Mouse (Mus musculus) MEL (cell line): ENCODE results near the gene Crip2. TPM values are rescaled to one million over a fixed set of nuclear protein-coding genes. Genes with fewer than 3 reads are reported as not detected.

Source experiments
- DNase-seq: peaks from one replicate; pipeline ENCODE4 v3.0.0; 2011; ENCODE audit warnings: low read depth, low spot score
- H3K27ac ChIP-seq: 2 replicates; pipeline ENCODE4 v1.5.1; 2012; ENCODE audit warnings: low read depth, mild to moderate bottlenecking, control low read depth, low read length, moderate library complexity; ENCODE audit not compliant: control insufficient read depth
- H3K27me3 ChIP-seq, 2 experiments: fragments of 150-350 bp in 1 of 2; sonication (generic) in 1 of 2; 2 replicates each; pipeline ENCODE4 v1.6.1; 2012; ENCODE audit warnings: low read length in 2 of 2, mild to moderate bottlenecking in 2 of 2, improper control_type of control experiment in 1 of 2, moderate library complexity in 1 of 2; ENCODE audit not compliant: insufficient read depth in 2 of 2, control insufficient read depth in 1 of 2
- H3K36me3 ChIP-seq, 2 experiments: 2 replicates each; pipeline ENCODE4 v1.6.1; 2012 to 2014; ENCODE audit warnings: low read length in 2 of 2, improper control_type of control experiment in 1 of 2, inconsistent platforms in 1 of 2, mild to moderate bottlenecking in 1 of 2; ENCODE audit not compliant: insufficient read depth in 2 of 2, control insufficient read depth in 1 of 2
- H3K4me1 ChIP-seq, 2 experiments: fragments of 150-350 bp in 1 of 2; sonication (generic) in 1 of 2; 2 replicates each; pipeline ENCODE4 v1.6.1; 2012; ENCODE audit warnings: low read length in 2 of 2, improper control_type of control experiment in 1 of 2, mild to moderate bottlenecking in 1 of 2; ENCODE audit not compliant: insufficient read depth in 2 of 2, control insufficient read depth in 1 of 2
- H3K4me3 ChIP-seq, 2 experiments: fragments of 150-350 bp in 1 of 2; sonication (generic) in 1 of 2; 2 replicates each; pipeline ENCODE4 v1.5.1; 2012; ENCODE audit warnings: low read depth in 2 of 2, low read length in 2 of 2, mild to moderate bottlenecking in 2 of 2, moderate library complexity in 2 of 2, control low read depth in 1 of 2, improper control_type of control experiment in 1 of 2; ENCODE audit not compliant: control insufficient read depth in 1 of 2, insufficient read depth in 1 of 2
- H3K79me2 ChIP-seq: 2 replicates; pipeline ENCODE4 v1.6.1; 2012; ENCODE audit warnings: mild to moderate bottlenecking, low read length, moderate library complexity; ENCODE audit not compliant: control insufficient read depth, poor library complexity, insufficient read depth
- H3K9ac ChIP-seq: 2 replicates; pipeline ENCODE4 v1.6.1; 2012; ENCODE audit warnings: low read depth, mild to moderate bottlenecking, control low read depth, low read length, moderate library complexity; ENCODE audit not compliant: control insufficient read depth, poor library complexity, severe bottlenecking
- H3K9me3 ChIP-seq: fragments of 150-350 bp; sonication (generic); replicated peaks from 2 replicates; pipeline ENCODE4 v1.6.1; 2012; ENCODE audit warnings: mild to moderate bottlenecking, low read length, improper control_type of control experiment, moderate library complexity; ENCODE audit not compliant: insufficient read depth
- CHD1 ChIP-seq: IDR thresholded peaks from 2 replicates; pipeline ENCODE4 v1.6.1; 2012; ENCODE audit warnings: low read depth, mild to moderate bottlenecking, inconsistent platforms, low read length, improper control_type of control experiment
- CHD2 ChIP-seq: IDR thresholded peaks from 2 replicates; pipeline ENCODE4 v1.6.1; 2011; ENCODE audit warnings: low read length, improper control_type of control experiment
- CTCF ChIP-seq, 3 experiments: IDR thresholded peaks in 2 of 3; conservative IDR thresholded peaks in 1 of 3; 2 replicates each; pipeline ENCODE4 v1.5.1; 2011 to 2012; ENCODE audit warnings: low read length in 3 of 3, low read depth in 2 of 3, mild to moderate bottlenecking in 2 of 3, improper control_type of control experiment in 1 of 3, inconsistent platforms in 1 of 3, mixed read lengths in 1 of 3, moderate library complexity in 1 of 3; ENCODE audit not compliant: control insufficient read depth in 1 of 3, insufficient read depth in 1 of 3, poor library complexity in 1 of 3, severe bottlenecking in 1 of 3
- EP300 ChIP-seq, 2 experiments: IDR thresholded peaks; 2 replicates each; pipeline ENCODE4 v1.6.1; 2011; ENCODE audit warnings: improper control_type of control experiment in 2 of 2, low read length in 2 of 2, low read depth in 1 of 2, mild to moderate bottlenecking in 1 of 2
- HCFC1 ChIP-seq: IDR thresholded peaks from 2 replicates; pipeline ENCODE4 v1.6.1; 2012; ENCODE audit warnings: low read depth, mild to moderate bottlenecking, inconsistent platforms, low read length, improper control_type of control experiment, moderate library complexity
- JUND ChIP-seq: IDR thresholded peaks from 2 replicates; pipeline ENCODE4 v1.6.1; 2011; ENCODE audit warnings: low read depth, mild to moderate bottlenecking, improper control_type of control experiment, low read length
- KAT2A ChIP-seq: conservative IDR thresholded peaks from 2 replicates; pipeline ENCODE4 v1.6.1; 2012; ENCODE audit warnings: low read depth, low read length, improper control_type of control experiment, inconsistent platforms
- POLR2A ChIP-seq, 2 experiments: IDR thresholded peaks; 2 replicates each; pipeline ENCODE4 v1.6.1; 2011 to 2012; ENCODE audit warnings: low read length in 2 of 2, mild to moderate bottlenecking in 2 of 2, control low read depth in 1 of 2, improper control_type of control experiment in 1 of 2, low read depth in 1 of 2, moderate library complexity in 1 of 2; ENCODE audit not compliant: control insufficient read depth in 1 of 2, insufficient read depth in 1 of 2, poor library complexity in 1 of 2
- RAD21 ChIP-seq: IDR thresholded peaks from 2 replicates; pipeline ENCODE4 v1.6.1; 2011; ENCODE audit warnings: mild to moderate bottlenecking, low read depth, low read length, improper control_type of control experiment
- SIN3A ChIP-seq: IDR thresholded peaks from 2 replicates; pipeline ENCODE4 v1.6.1; 2012; ENCODE audit warnings: low read length, improper control_type of control experiment, inconsistent platforms
- TAL1 ChIP-seq: IDR thresholded peaks from 2 replicates; pipeline ENCODE4 v1.6.1; 2012; ENCODE audit warnings: mild to moderate bottlenecking, inconsistent platforms, low read length, moderate library complexity, mixed read lengths
- TBP ChIP-seq: IDR thresholded peaks from 2 replicates; pipeline ENCODE4 v1.8.0; 2011; ENCODE audit warnings: low read depth, low read length, improper control_type of control experiment
- TCF12 ChIP-seq: IDR thresholded peaks from 2 replicates; pipeline ENCODE4 v1.6.1; 2014; ENCODE audit warnings: low read depth, mild to moderate bottlenecking, inconsistent platforms, low read length, improper control_type of control experiment, moderate library complexity
- ZC3H11A ChIP-seq: IDR thresholded peaks from 2 replicates; pipeline ENCODE4 v1.6.1; 2012; ENCODE audit warnings: low read depth, mild to moderate bottlenecking, inconsistent platforms, low read length, improper control_type of control experiment
- ZKSCAN1 ChIP-seq: IDR thresholded peaks from 2 replicates; pipeline ENCODE4 v1.6.1; 2012; ENCODE audit warnings: low read depth, mild to moderate bottlenecking, inconsistent platforms, low read length, improper control_type of control experiment, moderate library complexity
- polyA plus RNA-seq, 2 experiments: library from polyadenylated mRNA; stranded (reverse) in 1 of 2; unstranded in 1 of 2; fragments of >175 nt in 1 of 2; fragments of >200 nt in 1 of 2; gene quantifications; 2 replicates each; pipeline versions ENCODE4 v1.2.1 to v1.2.4; 2012; ENCODE audit warnings: low replicate concordance in 2 of 2, low read depth in 1 of 2; ENCODE audit not compliant: insufficient read length in 2 of 2, insufficient read depth in 1 of 2, missing spikeins in 1 of 2
- total RNA-seq: library from RNA; depleted of rRNA; stranded (reverse); fragments of 300-350 nt; gene quantifications from 2 replicates; pipeline ENCODE4 v1.2.3, GENCODE M21; 2012

Gene Crip2
- total and polyA plus RNA-seq, 3 experiments, result 65.2 to 261 TPM; not detected in 1

- Histone ChIP-seq H3K27ac (no peak overlapping the region), H3K9ac (no peak overlapping the region), H3K4me1 (peaks cover 0 to 23% of the 10 kb centered on the region in 2 experiments; a peak in 3 of 4 replicates), H3K27me3 (no peaks in the 10 kb centered on the region), H3K4me3 (no peak overlapping the region), H3K79me2 (peaks cover 2% of the 10 kb centered on the region; the same call in 1 of the 2 replicates), H3K9me3 (no peaks in the 10 kb centered on the region), H3K36me3 (peaks cover 0 to 12% of the 10 kb centered on the region in 2 experiments; a peak in 3 of 4 replicates)
- no peak for DNase-seq
- TF ChIP-seq POLR2A (IDR thresholded peaks at IDR 0.05; ENCODE audit: control insufficient read depth in 1 of 2, insufficient read depth in 1 of 2, low read depth in 1 of 2, low read length in 2 of 2, poor library complexity in 1 of 2), result no peak
- TF ChIP-seq TBP, result no peak
- no peak for TF ChIP-seq JUND
- no peak for TF ChIP-seq RAD21
- no peak for TF ChIP-seq SIN3A
- TF ChIP-seq TCF12, result no peak
- no peak for TF ChIP-seq CHD1
- no peak for TF ChIP-seq ZKSCAN1
- no peak for TF ChIP-seq HCFC1
- no peak for TF ChIP-seq CHD2
- TF ChIP-seq ZC3H11A, result no peak
- no peak for TF ChIP-seq TAL1
- TF ChIP-seq EP300 (IDR thresholded peaks at IDR 0.05; ENCODE audit: low read depth in 1 of 2, low read length in 2 of 2), result no peak
Observed at GRCm38 (mm10) chr12:113142021-113142975, 2.3 kb downstream of the Crip2 start.

- Histone ChIP-seq H3K79me2 (peaks cover 2% of the 10 kb centered on the region; the same call in 1 of the 2 replicates), H3K27me3 (no peaks in the 10 kb centered on the region), H3K9ac (no peak overlapping the region), H3K4me1 (peaks cover 2 to 28% of the 10 kb centered on the region in 2 experiments; a peak in 3 of 4 replicates), H3K36me3 (peaks cover 0 to 13% of the 10 kb centered on the region in 2 experiments; a peak in 2 of 4 replicates), H3K9me3 (no peaks in the 10 kb centered on the region), H3K27ac (no peak overlapping the region), H3K4me3 (no peak overlapping the region)
- TF ChIP-seq KAT2A (no peak), CTCF (IDR thresholded peaks at IDR 0.05 in 2 of 3, conservative IDR thresholded peaks at IDR 0.05 in 1 of 3; ENCODE audit: control insufficient read depth in 1 of 3, insufficient read depth in 1 of 3, low read depth in 2 of 3, low read length in 3 of 3, poor library complexity in 1 of 3, severe bottlenecking in 1 of 3) (0 out of 6 replicates have a peak, but pooled peaks of 1 of the 3 experiments have one; percentile 1)
- no peak for DNase-seq
Observed at GRCm38 (mm10) chr12:113143164-113143563, 3.1 kb downstream of the Crip2 start.
